Mouse (Mus musculus) heart, postnatal 0 days (tissue): ENCODE measurements at regions not wholly inside any gene's neighbourhood (a gene's known extent, or its start where the extent isn't known, plus 50 kb on each side); places are given as distances from the start of the nearest gene placed in this dataset.

Source experiments
- ATAC-seq: fragments of 200-750 bp; cut with Nextera tagmentation; 2 replicates; pipeline ENCODE4 v1.8.0; 2017; ENCODE audit warnings: low read depth, moderate number of reproducible peaks, moderate library complexity; ENCODE audit not compliant: insufficient read depth
- DNase-seq: peaks from one replicate; pipeline ENCODE4 v3.0.0-alpha.2; 2016; ENCODE audit warnings: low spot score
- H3K27ac ChIP-seq: fragments of 300-500 bp; sonication (generic); 2 replicates; pipeline ENCODE4 v1.5.1; 2014; ENCODE audit warnings: low read depth, mild to moderate bottlenecking
- H3K27me3 ChIP-seq: fragments of 300-500 bp; sonication (generic); 2 replicates; pipeline ENCODE4 v1.6.1; 2014; ENCODE audit warnings: low read length, mixed read lengths; ENCODE audit not compliant: control insufficient read depth, insufficient read depth
- H3K36me3 ChIP-seq: fragments of 300-500 bp; sonication (generic); replicated peaks from 2 replicates; pipeline ENCODE4 v1.6.1; 2014; ENCODE audit warnings: low read length, mixed read lengths; ENCODE audit not compliant: control insufficient read depth, insufficient read depth
- H3K4me1 ChIP-seq: fragments of 300-500 bp; sonication (generic); 2 replicates; pipeline ENCODE4 v1.6.1; 2014; ENCODE audit warnings: antibody characterized with exemption; ENCODE audit not compliant: control insufficient read depth, insufficient read depth
- H3K4me2 ChIP-seq: fragments of 300-500 bp; sonication (generic); 2 replicates; pipeline ENCODE4 v1.6.1; 2014; ENCODE audit warnings: low read depth, mild to moderate bottlenecking, low read length, moderate library complexity
- H3K4me3 ChIP-seq: fragments of 300-500 bp; sonication (generic); 2 replicates; pipeline ENCODE4 v1.5.1; 2014; ENCODE audit warnings: low read depth, low read length
- H3K9ac ChIP-seq: fragments of 300-500 bp; sonication (generic); replicated peaks from 2 replicates; pipeline ENCODE4 v1.6.1; 2014; ENCODE audit warnings: low read depth, low read length, mixed read lengths
- H3K9me3 ChIP-seq: fragments of 300-500 bp; sonication (generic); replicated peaks from 2 replicates; pipeline ENCODE4 v1.6.1; 2016; ENCODE audit warnings: low read length; ENCODE audit not compliant: control insufficient read depth
- CTCF ChIP-seq: IDR thresholded peaks from 2 replicates; pipeline ENCODE4 v1.5.1; 2016; ENCODE audit warnings: antibody characterized with exemption, control low read depth, low read depth
- EP300 ChIP-seq: IDR thresholded peaks from 2 replicates; pipeline ENCODE4 v1.6.1; 2016; ENCODE audit warnings: antibody characterized with exemption, low read depth
- WGBS: fragments of 180-500 bp; shearing (Covaris S2); extraction: QIAGEN DNeasy Blood & Tissue Kit; methylation state at CpG from one replicate; pipeline ENCODE4 v1.1.7; 2014; 5-methylcytosine and 5-hydroxymethylcytosine counted together

GRCm38 (mm10) chr4:54533846-54534245 lies 411.0 kb upstream of the Zfp462 start:
- H3K27ac ChIP-seq = no peak overlapping the region
- H3K36me3 ChIP-seq = no peaks in the 10 kb centered on the region
- no peaks in the 10 kb centered on the region for H3K9me3 ChIP-seq
- no peak for TF ChIP-seq CTCF
- TF ChIP-seq EP300 = no peak
- 44% methylated on average over 2 of the region's 2 CpGs for WGBS
- DNase-seq (no peak), ATAC-seq (peak; percentile 33; the same call in 1 of the 2 replicates)
- H3K27me3 ChIP-seq = no peaks in the 10 kb centered on the region
- no peaks in the 10 kb centered on the region; the same call in 1 of the 2 replicates for H3K4me1 ChIP-seq
- no peak overlapping the region for H3K4me2 ChIP-seq
- no peak overlapping the region for H3K4me3 ChIP-seq
- H3K9ac ChIP-seq = no peak overlapping the region

- no peaks in the 10 kb centered on the region for H3K36me3 ChIP-seq
- TF ChIP-seq CTCF (no peak), EP300 (no peak)
- H3K9ac ChIP-seq = no peak overlapping the region
- ATAC-seq (no peak), DNase-seq (no peak)
- H3K9me3 ChIP-seq = no peaks in the 10 kb centered on the region
- H3K4me3 ChIP-seq = no peak overlapping the region
- WGBS = 77% methylated on average over 7 of the region's 7 CpGs
- no peaks in the 10 kb centered on the region for H3K4me1 ChIP-seq
- H3K27ac ChIP-seq = no peak overlapping the region
- no peak overlapping the region for H3K4me2 ChIP-seq
- H3K27me3 ChIP-seq = no peaks in the 10 kb centered on the region
These were observed 391.8 kb upstream of the Zfp462 start for GRCm38 (mm10) chr4:54552864-54553618.

- DNase-seq = no peak
- 89% methylated on average over 1 of the region's 1 CpGs for WGBS
- TF ChIP-seq CTCF (no peak), EP300 (no peak)
- no peak overlapping the region for H3K27ac ChIP-seq
- no peak overlapping the region for H3K9ac ChIP-seq
- ATAC-seq = no peak
- no peaks in the 10 kb centered on the region for H3K4me1 ChIP-seq
- no peak overlapping the region for H3K4me2 ChIP-seq
- no peaks in the 10 kb centered on the region for H3K36me3 ChIP-seq
- no peak overlapping the region for H3K4me3 ChIP-seq
- H3K9me3 ChIP-seq = no peaks in the 10 kb centered on the region
- no peaks in the 10 kb centered on the region for H3K27me3 ChIP-seq
These were observed 381.8 kb upstream of the Zfp462 start for GRCm38 (mm10) chr4:54563075-54563474.

- H3K36me3 ChIP-seq = no peaks in the 10 kb centered on the region
- no peak overlapping the region for H3K27ac ChIP-seq
- H3K27me3 ChIP-seq = no peaks in the 10 kb centered on the region
- no peak for TF ChIP-seq EP300
- TF ChIP-seq CTCF = no peak
- H3K4me2 ChIP-seq = no peak overlapping the region
- H3K4me1 ChIP-seq = no peaks in the 10 kb centered on the region
- H3K4me3 ChIP-seq = no peak overlapping the region
- H3K9ac ChIP-seq = no peak overlapping the region
- no peak for ATAC-seq
- DNase-seq = no peak
- no peaks in the 10 kb centered on the region for H3K9me3 ChIP-seq
These were observed 371.7 kb upstream of the Zfp462 start for GRCm38 (mm10) chr4:54573185-54573584.

GRCm38 (mm10) chr4:54587197-54587596 lies 357.7 kb upstream of the Zfp462 start:
- H3K4me3 ChIP-seq = no peak overlapping the region
- WGBS = 77% methylated on average over 6 of the region's 6 CpGs
- H3K36me3 ChIP-seq = no peaks in the 10 kb centered on the region
- ATAC-seq (no peak), DNase-seq (no peak)
- H3K27me3 ChIP-seq = no peaks in the 10 kb centered on the region
- H3K27ac ChIP-seq = no peak overlapping the region
- H3K9ac ChIP-seq = no peak overlapping the region
- H3K9me3 ChIP-seq = no peaks in the 10 kb centered on the region
- no peak overlapping the region for H3K4me2 ChIP-seq
- TF ChIP-seq EP300 = no peak
- no peak for TF ChIP-seq CTCF
- no peaks in the 10 kb centered on the region for H3K4me1 ChIP-seq

GRCm38 (mm10) chr4:54588704-54589103 lies 356.1 kb upstream of the Zfp462 start:
- Histone ChIP-seq H3K4me3 (no peak overlapping the region), H3K4me2 (no peak overlapping the region), H3K27ac (no peak overlapping the region), H3K9me3 (no peaks in the 10 kb centered on the region), H3K9ac (no peak overlapping the region), H3K4me1 (no peaks in the 10 kb centered on the region), H3K27me3 (no peaks in the 10 kb centered on the region), H3K36me3 (no peaks in the 10 kb centered on the region)
- ATAC-seq (no peak), DNase-seq (no peak)
- TF ChIP-seq EP300 (no peak), CTCF (no peak)
- WGBS = 63% methylated on average over 6 of the region's 6 CpGs
